Mouse (Mus musculus): ENCODE results near the gene Gm4869. TPM values are rescaled to one million over a fixed set of nuclear protein-coding genes. Genes with fewer than 3 reads are reported as not detected.
"Not testable (repeated sequence)": the region's sequence is repeated elsewhere in the genome, so short reads cannot be mapped to it uniquely, and the experiment has no call there.

The Gm4869 gene
- not detected in 2 replicates for polyA plus RNA-seq (2012; ENCODE audit: insufficient read depth, insufficient read length, missing spikeins)

- Histone ChIP-seq H3K4me3 (ENCODE audit: insufficient read depth, low read depth, low read length) (no peak within 1 kb of the TSS), H3K4me1 (ENCODE audit: control insufficient read depth, insufficient read depth, insufficient read length, low read length) (no peaks in the 10 kb centered on the region), H3K27ac (replicated peaks; ENCODE audit: low read depth, low read length) (no peak within 1 kb of the TSS)
Observed at GRCm38 (mm10) chr5:140445345-140445744, at the start of gene Gm4869. Gene Gm4869, plus strand, starts transcription at chr5:140445645.

GRCm38 (mm10) chr5:140396166-140396940 lies 49.1 kb upstream of the Gm4869 start:
- no peak overlapping the region for H3K27ac ChIP-seq (replicated peaks; ENCODE audit: low read depth, low read length)
- no peak overlapping the region for H3K4me3 ChIP-seq (ENCODE audit: insufficient read depth, low read depth, low read length)
- H3K4me1 ChIP-seq (ENCODE audit: control insufficient read depth, insufficient read depth, insufficient read length, low read length) = no peaks in the 10 kb centered on the region

GRCm38 (mm10) chr5:140402640-140403270 lies 42.7 kb upstream of the Gm4869 start:
- H3K4me3 ChIP-seq (ENCODE audit: insufficient read depth, low read depth, low read length) = no peak overlapping the region
- no peaks in the 10 kb centered on the region for H3K4me1 ChIP-seq (ENCODE audit: control insufficient read depth, insufficient read depth, insufficient read length, low read length)
- no peak overlapping the region for H3K27ac ChIP-seq (replicated peaks; ENCODE audit: low read depth, low read length)

- H3K4me1 ChIP-seq (ENCODE audit: control insufficient read depth, insufficient read depth, insufficient read length, low read length) = no peaks in the 10 kb centered on the region
- no peak overlapping the region for H3K4me3 ChIP-seq (ENCODE audit: insufficient read depth, low read depth, low read length)
- H3K27ac ChIP-seq (replicated peaks; ENCODE audit: low read depth, low read length) = no peak overlapping the region
Observed at GRCm38 (mm10) chr5:140405126-140405525, 40.3 kb upstream of the Gm4869 start.

GRCm38 (mm10) chr5:140406666-140407065 lies 38.8 kb upstream of the Gm4869 start:
- H3K4me3 ChIP-seq (ENCODE audit: insufficient read depth, low read depth, low read length) = no peak overlapping the region
- no peak overlapping the region for H3K27ac ChIP-seq (replicated peaks; ENCODE audit: low read depth, low read length)
- H3K4me1 ChIP-seq (ENCODE audit: control insufficient read depth, insufficient read depth, insufficient read length, low read length) = no peaks in the 10 kb centered on the region

- Histone ChIP-seq H3K4me1 (ENCODE audit: control insufficient read depth, insufficient read depth, insufficient read length, low read length) (no peaks in the 10 kb centered on the region), H3K27ac (replicated peaks; ENCODE audit: low read depth, low read length) (no peak overlapping the region), H3K4me3 (ENCODE audit: insufficient read depth, low read depth, low read length) (no peak overlapping the region)
Observed at GRCm38 (mm10) chr5:140408801-140409200, 36.6 kb upstream of the Gm4869 start.

- Histone ChIP-seq H3K27ac (replicated peaks; ENCODE audit: low read depth, low read length) (no peak overlapping the region), H3K4me3 (ENCODE audit: insufficient read depth, low read depth, low read length) (no peak overlapping the region), H3K4me1 (ENCODE audit: control insufficient read depth, insufficient read depth, insufficient read length, low read length) (no peaks in the 10 kb centered on the region)
Observed at GRCm38 (mm10) chr5:140411339-140411738, 34.1 kb upstream of the Gm4869 start.

GRCm38 (mm10) chr5:140414647-140415046 lies 30.8 kb upstream of the Gm4869 start:
- H3K4me3 ChIP-seq (ENCODE audit: insufficient read depth, low read depth, low read length) = no peak overlapping the region
- no peaks in the 10 kb centered on the region for H3K4me1 ChIP-seq (ENCODE audit: control insufficient read depth, insufficient read depth, insufficient read length, low read length)
- no peak overlapping the region for H3K27ac ChIP-seq (replicated peaks; ENCODE audit: low read depth, low read length)

GRCm38 (mm10) chr5:140418106-140418488 lies 27.3 kb upstream of the Gm4869 start:
- H3K4me3 ChIP-seq (ENCODE audit: insufficient read depth, low read depth, low read length) = peak overlapping the region; percentile 82
- peaks cover 9% of the 10 kb centered on the region for H3K4me1 ChIP-seq (ENCODE audit: control insufficient read depth, insufficient read depth, insufficient read length, low read length)
- peak overlapping the region; percentile 97 for H3K27ac ChIP-seq (replicated peaks; ENCODE audit: low read depth, low read length)

- peak within 1 kb of the TSS; percentile 97 for H3K27ac ChIP-seq (replicated peaks; ENCODE audit: low read depth, low read length)
- peak within 1 kb of the TSS; percentile 97 for H3K4me3 ChIP-seq (ENCODE audit: insufficient read depth, low read depth, low read length)
- H3K4me1 ChIP-seq (ENCODE audit: control insufficient read depth, insufficient read depth, insufficient read length, low read length) = peaks cover 9% of the 10 kb centered on the region
Observed at GRCm38 (mm10) chr5:140418489-140419441, 26.7 kb upstream of the Gm4869 start, which contains the start of gene Eif3b. Gene Eif3b, plus strand, starts transcription at chr5:140419328.

GRCm38 (mm10) chr5:140419442-140420080 lies 25.9 kb upstream of the Gm4869 start:
- H3K27ac ChIP-seq (replicated peaks; ENCODE audit: low read depth, low read length) = peak overlapping the region; percentile 72
- peaks cover 9% of the 10 kb centered on the region for H3K4me1 ChIP-seq (ENCODE audit: control insufficient read depth, insufficient read depth, insufficient read length, low read length)
- peak overlapping the region; percentile 97 for H3K4me3 ChIP-seq (ENCODE audit: insufficient read depth, low read depth, low read length)

- peak overlapping the region; percentile 97 for H3K4me3 ChIP-seq (ENCODE audit: insufficient read depth, low read depth, low read length)
Observed at GRCm38 (mm10) chr5:140420616-140421015, 24.8 kb upstream of the Gm4869 start.

GRCm38 (mm10) chr5:140425016-140425783 lies 20.2 kb upstream of the Gm4869 start:
- Histone ChIP-seq H3K4me1 (ENCODE audit: control insufficient read depth, insufficient read depth, insufficient read length, low read length) (peaks cover 8% of the 10 kb centered on the region), H3K27ac (replicated peaks; ENCODE audit: low read depth, low read length) (no peak overlapping the region), H3K4me3 (ENCODE audit: insufficient read depth, low read depth, low read length) (no peak overlapping the region)

More at GRCm38 (mm10) chr5:140420616-140421015, 24.8 kb upstream of the Gm4869 start:
- Histone ChIP-seq H3K27ac (replicated peaks; ENCODE audit: low read depth, low read length) (no peak overlapping the region), H3K4me1 (ENCODE audit: control insufficient read depth, insufficient read depth, insufficient read length, low read length) (peaks cover 9% of the 10 kb centered on the region)

- H3K4me1 ChIP-seq (ENCODE audit: control insufficient read depth, insufficient read depth, insufficient read length, low read length); H3K4me3 ChIP-seq (ENCODE audit: insufficient read depth, low read depth, low read length); H3K27ac ChIP-seq (replicated peaks; ENCODE audit: low read depth, low read length): not testable (repeated sequence)
Observed at GRCm38 (mm10) chr5:140439117-140439516, 6.3 kb upstream of the Gm4869 start.

Measured in brown adipose tissue, adult 24 weeks (tissue).